Mouse (Mus musculus) T-helper 1 cell (primary cell): ENCODE measurements around the gene Ak5.

Source experiments
- in situ Hi-C: fragments of 300-600 bp; cut with MboI, MseI; formaldehyde crosslinking; loops from one replicate; pipeline ENCODE4 v1.15.1; 2025; ENCODE audit warnings: high pct_unique_total_duplicates

The Ak5 gene

GRCm38 (mm10) chr3:152442795-152443194 is 225.4 kb downstream of the Ak5 start:
- in situ Hi-C loops, result no loop called here

DNA sequence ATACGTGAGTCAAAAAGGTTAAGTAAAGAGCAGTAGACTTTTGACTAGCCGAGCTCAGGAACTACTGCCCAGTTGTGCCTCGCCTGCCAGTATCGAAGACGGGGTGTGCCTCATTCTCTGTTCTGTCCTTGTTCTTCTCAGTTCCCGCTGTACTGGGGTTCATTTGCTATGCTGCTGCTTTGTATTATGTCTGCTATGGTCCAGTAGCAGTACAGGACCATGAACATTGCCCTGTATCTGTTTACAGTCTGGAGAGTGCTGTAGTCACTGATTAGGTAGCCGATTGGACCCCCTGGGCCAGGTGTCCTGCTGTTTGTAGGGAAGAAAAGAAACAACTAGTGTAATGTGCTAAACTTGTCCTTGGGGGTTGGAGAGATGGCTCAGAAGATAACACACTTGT is 230.1 kb downstream of the Ak5 start:
- in situ Hi-C loops, result no loop called here

DNA sequence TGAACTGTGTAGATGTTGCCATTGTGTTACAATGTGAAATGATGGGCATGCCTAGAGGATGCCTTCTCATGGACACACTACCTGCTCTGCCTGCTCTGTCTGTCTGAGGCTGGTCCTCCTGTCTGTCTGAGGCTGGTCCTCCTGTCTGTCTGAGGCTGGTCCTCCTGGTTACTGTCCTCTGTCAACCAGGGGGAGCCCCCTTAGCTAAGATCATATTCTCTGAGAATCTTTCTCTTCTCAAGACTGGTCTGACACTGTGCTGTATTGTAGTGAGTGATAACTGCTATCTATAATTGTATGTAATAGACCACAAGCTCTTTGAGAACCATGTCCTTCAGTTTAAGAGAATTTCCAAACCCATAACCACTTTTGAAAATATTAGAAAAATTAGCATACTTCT is 232.6 kb downstream of the Ak5 start:
- in situ Hi-C loops, result no loop called here

DNA sequence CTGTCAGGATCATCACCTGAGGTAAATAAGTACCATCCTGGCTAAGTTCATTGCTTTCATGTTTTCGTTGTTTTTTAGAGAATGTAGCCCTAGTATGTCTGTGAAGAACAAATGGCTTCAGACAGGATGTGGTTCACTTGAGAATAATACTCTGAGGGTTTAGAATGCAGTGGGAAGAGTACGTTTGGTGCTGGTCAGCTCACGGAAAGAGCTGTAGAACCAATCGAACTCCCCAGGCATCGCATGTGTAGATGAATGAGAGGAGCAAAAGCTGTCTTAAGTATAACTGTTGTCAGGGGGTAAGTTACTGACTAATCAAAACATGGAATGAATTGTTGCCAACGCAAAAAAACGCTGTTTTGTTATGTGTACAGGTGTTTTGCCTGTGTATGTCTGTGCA is 235.5 kb downstream of the Ak5 start:
- in situ Hi-C loops, result no loop called here

DNA sequence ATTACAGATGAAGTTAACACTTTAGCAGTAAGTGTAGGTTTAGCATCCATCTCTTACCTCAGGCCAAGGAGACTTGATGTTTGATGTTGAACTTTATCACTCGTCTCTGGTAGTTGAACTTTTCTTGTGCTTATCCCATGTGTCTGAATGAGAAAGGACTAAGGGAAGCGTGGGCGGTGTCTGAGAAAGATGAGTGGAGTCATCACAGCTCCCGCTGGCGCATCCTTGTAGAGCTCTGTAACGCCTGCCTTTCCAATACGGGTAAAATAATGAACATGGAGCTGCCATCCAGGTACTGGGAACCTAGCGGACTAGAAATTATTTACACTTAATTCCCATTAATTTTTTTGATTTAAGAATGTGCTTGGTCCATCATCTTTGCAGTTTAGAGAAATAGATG is 239.2 kb downstream of the Ak5 start:
- in situ Hi-C loops, result no loop called here
